Mouse (Mus musculus): ENCODE results near the gene Gpr135. TPM values are rescaled to one million over a fixed set of nuclear protein-coding genes. Genes with fewer than 3 reads are reported as not detected.

The Gpr135 gene
- total and polyA plus RNA-seq, 3 experiments: 0.19 to 0.92 TPM; not detected in 1

DNA sequence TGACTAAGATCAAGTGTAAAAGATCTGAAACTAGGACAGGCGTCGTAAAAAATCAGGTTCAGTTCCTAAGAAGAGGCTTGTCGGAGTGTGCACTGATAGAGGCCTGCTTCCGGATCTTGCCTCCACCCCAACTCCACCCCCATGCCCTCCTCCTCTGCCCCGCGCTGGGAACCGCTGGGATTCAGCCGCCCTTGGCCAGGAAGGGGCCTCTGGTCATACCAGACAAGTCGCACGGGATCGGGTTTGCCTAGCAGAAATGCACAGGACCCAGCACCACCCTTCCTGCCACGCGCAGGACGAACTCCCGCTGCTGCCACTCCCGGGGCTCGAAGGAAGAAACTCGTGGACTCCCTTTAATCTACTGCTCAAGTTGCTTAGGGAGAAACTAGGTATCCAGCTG, 11.4 kb upstream of the Gpr135 start:
- Histone ChIP-seq H3K4me3 (ENCODE audit: control insufficient read depth in 1 of 2, insufficient read depth in 1 of 2, low read depth in 2 of 2, low read length in 2 of 2) (no peak overlapping the region), H3K36me3 (ENCODE audit: control insufficient read depth in 1 of 2, insufficient read depth in 2 of 2, low read length in 2 of 2) (peaks cover 0 to 6% of the 10 kb centered on the region in 2 experiments; a peak in 2 of 4 replicates), H3K9me3 (replicated peaks; ENCODE audit: insufficient read depth, low read length) (no peaks in the 10 kb centered on the region), H3K27ac (ENCODE audit: control insufficient read depth, low read depth, low read length) (no peak overlapping the region), H3K79me2 (ENCODE audit: control insufficient read depth, insufficient read depth, low read length, poor library complexity) (no peaks in the 10 kb centered on the region; the same call in 1 of the 2 replicates), H3K4me1 (ENCODE audit: control insufficient read depth in 1 of 2, insufficient read depth in 2 of 2, low read length in 2 of 2) (peaks cover 0 to 2% of the 10 kb centered on the region in 2 experiments; a peak in 1 of 4 replicates), H3K9ac (ENCODE audit: control insufficient read depth, low read depth, low read length, poor library complexity, severe bottlenecking) (no peak overlapping the region), H3K27me3 (ENCODE audit: control insufficient read depth in 1 of 2, insufficient read depth in 2 of 2, low read length in 2 of 2) (no peaks in the 10 kb centered on the region)
- TF ChIP-seq BHLHE40 (IDR thresholded peaks at IDR 0.05; ENCODE audit: borderline replicate concordance, low read depth, low read length): no peak
- no peak for TF ChIP-seq EP300 (IDR thresholded peaks at IDR 0.05; ENCODE audit: low read depth in 1 of 2, low read length in 2 of 2)
- no peak for TF ChIP-seq MXI1 (IDR thresholded peaks at IDR 0.05; ENCODE audit: low read depth, low read length)
- no peak for TF ChIP-seq CHD2 (IDR thresholded peaks at IDR 0.05; ENCODE audit: low read length)
- TF ChIP-seq ZKSCAN1 (IDR thresholded peaks at IDR 0.05; ENCODE audit: low read depth, low read length): no peak
- no peak for TF ChIP-seq USF2 (IDR thresholded peaks at IDR 0.05; ENCODE audit: borderline replicate concordance in 1 of 2, insufficient read depth in 1 of 2, low read depth in 1 of 2, low read length in 2 of 2)
- TF ChIP-seq ZC3H11A (IDR thresholded peaks at IDR 0.05; ENCODE audit: low read depth, low read length): no peak
- DNase-seq (ENCODE audit: low read depth, low spot score): no peak

DNA sequence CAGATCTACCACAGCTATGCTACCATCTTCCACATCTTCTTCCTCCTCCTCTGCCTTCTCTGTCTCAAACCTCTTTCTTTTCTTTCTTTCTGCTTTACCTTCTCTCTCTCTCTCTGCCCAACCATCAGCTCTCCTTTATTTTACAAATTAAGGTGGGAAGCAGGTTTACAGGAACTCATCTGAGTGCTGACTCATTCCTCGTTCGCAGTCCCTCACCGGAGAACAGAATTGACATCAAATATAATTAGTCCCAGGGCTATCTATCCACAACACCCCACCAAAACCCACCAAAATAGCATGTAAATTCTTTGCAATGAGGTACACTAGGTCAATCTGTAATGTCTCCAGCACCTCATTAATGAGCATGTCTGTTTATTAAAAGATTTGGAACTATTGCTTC, 11.0 kb upstream of the Gpr135 start:
- TF ChIP-seq MAFK (IDR thresholded peaks at IDR 0.05; ENCODE audit: borderline replicate concordance, low read depth, low read length): no peak
- no peak for TF ChIP-seq NELFE (IDR thresholded peaks at IDR 0.05; ENCODE audit: low read depth, low read length)
- no peak for TF ChIP-seq MAZ (IDR thresholded peaks at IDR 0.05; ENCODE audit: low read depth, low read length)
- TF ChIP-seq SMC3 (IDR thresholded peaks at IDR 0.05; ENCODE audit: low read depth, low read length): no peak
- no peak for TF ChIP-seq RCOR1 (IDR thresholded peaks at IDR 0.05; ENCODE audit: low read depth, low read length)
- TF ChIP-seq POLR2AphosphoS2 (IDR thresholded peaks at IDR 0.05; ENCODE audit: low read length): no peak
- TF ChIP-seq MEF2A (IDR thresholded peaks at IDR 0.05; ENCODE audit: extremely low read depth, insufficient replicate concordance, low read depth, low read length, poor library complexity, severe bottlenecking): no peak
- no peak for TF ChIP-seq CTCF (IDR thresholded peaks at IDR 0.05 in 2 of 3, conservative IDR thresholded peaks at IDR 0.05 in 1 of 3; ENCODE audit: control insufficient read depth in 1 of 3, insufficient read depth in 1 of 3, low read depth in 2 of 3, low read length in 3 of 3, poor library complexity in 1 of 3, severe bottlenecking in 1 of 3)
- TF ChIP-seq HCFC1 (IDR thresholded peaks at IDR 0.05; ENCODE audit: low read depth, low read length): no peak
- TF ChIP-seq KAT2A (conservative IDR thresholded peaks at IDR 0.05; ENCODE audit: low read depth, low read length): no peak
- TF ChIP-seq GATA1 (IDR thresholded peaks at IDR 0.05; ENCODE audit: low read depth, low read length): no peak
- TF ChIP-seq ZC3H11A (IDR thresholded peaks at IDR 0.05; ENCODE audit: low read depth, low read length): no peak
- TF ChIP-seq MYB (IDR thresholded peaks at IDR 0.05; ENCODE audit: low read depth, low read length): no peak
- TF ChIP-seq NRF1 (IDR thresholded peaks at IDR 0.05; ENCODE audit: insufficient read depth, low read depth, low read length, poor library complexity, severe bottlenecking): no peak
- no peak for TF ChIP-seq MXI1 (IDR thresholded peaks at IDR 0.05; ENCODE audit: low read depth, low read length)
- TF ChIP-seq MYC (IDR thresholded peaks at IDR 0.05; ENCODE audit: low read depth, low read length): no peak
- TF ChIP-seq SIN3A (IDR thresholded peaks at IDR 0.05; ENCODE audit: low read length): no peak
- TF ChIP-seq USF1 (IDR thresholded peaks at IDR 0.05; ENCODE audit: low read depth, low read length): no peak
- TF ChIP-seq ETS1 (IDR thresholded peaks at IDR 0.05; ENCODE audit: low read depth, low read length): no peak
- TF ChIP-seq UBTF (IDR thresholded peaks at IDR 0.05; ENCODE audit: borderline replicate concordance, insufficient read depth, low read depth, low read length): no peak

More for the DNA sequence above, 11.0 kb upstream of the Gpr135 start:
- Histone ChIP-seq H3K9me3 (replicated peaks; ENCODE audit: insufficient read depth, low read length) (no peaks in the 10 kb centered on the region), H3K4me3 (ENCODE audit: control insufficient read depth in 1 of 2, insufficient read depth in 1 of 2, low read depth in 2 of 2, low read length in 2 of 2) (no peak overlapping the region), H3K27me3 (ENCODE audit: control insufficient read depth in 1 of 2, insufficient read depth in 2 of 2, low read length in 2 of 2) (no peaks in the 10 kb centered on the region), H3K36me3 (ENCODE audit: control insufficient read depth in 1 of 2, insufficient read depth in 2 of 2, low read length in 2 of 2) (peaks cover 0 to 3% of the 10 kb centered on the region in 2 experiments; a peak in 2 of 4 replicates), H3K9ac (ENCODE audit: control insufficient read depth, low read depth, low read length, poor library complexity, severe bottlenecking) (no peak overlapping the region), H3K79me2 (ENCODE audit: control insufficient read depth, insufficient read depth, low read length, poor library complexity) (no peaks in the 10 kb centered on the region; the same call in 1 of the 2 replicates), H3K4me1 (ENCODE audit: control insufficient read depth in 1 of 2, insufficient read depth in 2 of 2, low read length in 2 of 2) (0 out of 4 replicates have a peak, but pooled peaks cover 0 to 2% of the 10 kb centered on the region in 2 experiments), H3K27ac (ENCODE audit: control insufficient read depth, low read depth, low read length) (no peak overlapping the region)
- DNase-seq (ENCODE audit: low read depth, low spot score): no peak

Measured in MEL (cell line).